Mouse (Mus musculus) ovary, postnatal 36 days (tissue): ENCODE data around the gene Tfpi2.

Experiments used
- DNase-seq: peaks from one replicate; pipeline ENCODE4 v3.0.0; 2022; ENCODE audit warnings: low spot score, mixed read lengths

The Tfpi2 gene

GRCm38 (mm10) chr6:3988750-3989149 lies at the start of gene Tfpi2:
Gene Tfpi2 (minus strand): TSS chr6:3988919.
- DNase-seq, result no peak

GRCm38 (mm10) chr6:4030956-4031355 lies 42.2 kb upstream of the Tfpi2 start:
- DNase-seq, result no peak

- no peak for DNase-seq
These were observed 37.6 kb upstream of the Tfpi2 start for GRCm38 (mm10) chr6:4026367-4026766.

GRCm38 (mm10) chr6:4022645-4023044 lies 33.9 kb upstream of the Tfpi2 start:
- DNase-seq, result no peak

GRCm38 (mm10) chr6:4009548-4009947 lies 20.8 kb upstream of the Tfpi2 start:
- no peak for DNase-seq

- DNase-seq, result no peak
These were observed 19.9 kb upstream of the Tfpi2 start for GRCm38 (mm10) chr6:4008501-4009040.

GRCm38 (mm10) chr6:4004808-4005207 lies 16.1 kb upstream of the Tfpi2 start:
- no peak for DNase-seq

- DNase-seq, result peak; percentile 65
These were observed 15.2 kb upstream of the Tfpi2 start, which contains the start of gene Gng11 for GRCm38 (mm10) chr6:4003890-4004306. Gene Gng11 (plus strand): TSS chr6:4003904.

- no peak for DNase-seq
These were observed 14.7 kb upstream of the Tfpi2 start for GRCm38 (mm10) chr6:4003445-4003844.

GRCm38 (mm10) chr6:4000716-4001115 lies 12.0 kb upstream of the Tfpi2 start:
- no peak for DNase-seq

GRCm38 (mm10) chr6:3999296-3999695 lies 10.6 kb upstream of the Tfpi2 start:
- no peak for DNase-seq

- no peak for DNase-seq
These were observed 9.4 kb upstream of the Tfpi2 start for GRCm38 (mm10) chr6:3998089-3998488.

GRCm38 (mm10) chr6:3993492-3993891 lies 4.8 kb upstream of the Tfpi2 start, which contains the start of gene Gngt1:
Gene Gngt1 (plus strand): TSS chr6:3993792.
- DNase-seq, result no peak

GRCm38 (mm10) chr6:3982661-3983284 lies 5.9 kb downstream of the Tfpi2 start:
- no peak for DNase-seq

GRCm38 (mm10) chr6:3973679-3974078 lies 15.0 kb downstream of the Tfpi2 start:
- no peak for DNase-seq

GRCm38 (mm10) chr6:3967676-3968626 lies 20.8 kb downstream of the Tfpi2 start:
- DNase-seq, result peak; percentile 25

GRCm38 (mm10) chr6:3954969-3955368 lies 33.8 kb downstream of the Tfpi2 start:
- no peak for DNase-seq

GRCm38 (mm10) chr6:3936140-3936714 lies 52.5 kb downstream of the Tfpi2 start:
- DNase-seq, result no peak

- DNase-seq, result no peak
These were observed 53.1 kb downstream of the Tfpi2 start for GRCm38 (mm10) chr6:3935606-3936005.

- DNase-seq, result no peak
These were observed 53.7 kb downstream of the Tfpi2 start for GRCm38 (mm10) chr6:3935048-3935447.

- DNase-seq, result no peak
These were observed 62.6 kb downstream of the Tfpi2 start for GRCm38 (mm10) chr6:3926140-3926539.

- no peak for DNase-seq
These were observed 65.8 kb downstream of the Tfpi2 start for GRCm38 (mm10) chr6:3922870-3923269.
